Mouse (Mus musculus) thymus, postnatal 25 days (tissue): ENCODE results near the gene Optc.

Source experiments
- DNase-seq: peaks from one replicate; pipeline ENCODE4 v3.0.0; 2022

Gene Optc

GRCm38 (mm10) chr1:133907949-133908658 is at the start of gene Optc:
Gene Optc (minus strand): TSS chr1:133907999.
- DNase-seq: peak; percentile 33

- no peak for DNase-seq
These were observed 46.2 kb upstream of the Optc start for GRCm38 (mm10) chr1:133954009-133954408.

- DNase-seq: no peak
These were observed 45.5 kb upstream of the Optc start for GRCm38 (mm10) chr1:133953261-133953742.

GRCm38 (mm10) chr1:133951598-133951997 is 43.8 kb upstream of the Optc start:
- no peak for DNase-seq

- DNase-seq: no peak
These were observed 42.4 kb upstream of the Optc start for GRCm38 (mm10) chr1:133950061-133950782.

- no peak for DNase-seq
These were observed 37.3 kb upstream of the Optc start for GRCm38 (mm10) chr1:133945106-133945505.

GRCm38 (mm10) chr1:133941904-133942303 is 34.1 kb upstream of the Optc start:
- DNase-seq: no peak

- no peak for DNase-seq
These were observed 33.5 kb upstream of the Optc start for GRCm38 (mm10) chr1:133941158-133941860.

GRCm38 (mm10) chr1:133940481-133941092 is 32.8 kb upstream of the Optc start:
- no peak for DNase-seq

- DNase-seq: no peak
These were observed 31.9 kb upstream of the Optc start for GRCm38 (mm10) chr1:133939708-133940107.

GRCm38 (mm10) chr1:133936169-133936568 is 28.4 kb upstream of the Optc start:
- DNase-seq: no peak

- DNase-seq: no peak
These were observed 26.7 kb upstream of the Optc start for GRCm38 (mm10) chr1:133934354-133934963.

GRCm38 (mm10) chr1:133933301-133934195 is 25.7 kb upstream of the Optc start:
- no peak for DNase-seq

- DNase-seq: no peak
These were observed 22.2 kb upstream of the Optc start for GRCm38 (mm10) chr1:133929980-133930379.

- DNase-seq: no peak
These were observed 17.4 kb upstream of the Optc start for GRCm38 (mm10) chr1:133925223-133925622.

GRCm38 (mm10) chr1:133924141-133924875 is 16.5 kb upstream of the Optc start:
- DNase-seq: peak; percentile 19

GRCm38 (mm10) chr1:133923071-133923470 is 15.3 kb upstream of the Optc start:
- no peak for DNase-seq

- no peak for DNase-seq
These were observed 13.5 kb upstream of the Optc start, which contains the start of gene Prelp for GRCm38 (mm10) chr1:133921304-133921751. Gene Prelp (minus strand): TSS chr1:133921414.

- DNase-seq: no peak
These were observed 13.1 kb upstream of the Optc start for GRCm38 (mm10) chr1:133920876-133921275.

GRCm38 (mm10) chr1:133920401-133920800 is 12.6 kb upstream of the Optc start:
- no peak for DNase-seq

- no peak for DNase-seq
These were observed 10.3 kb upstream of the Optc start for GRCm38 (mm10) chr1:133918088-133918470.
